Mouse (Mus musculus) olfactory bulb, adult 2 months (tissue): ENCODE results near the gene Gm4307.
"Not testable (repeated sequence)": the region's sequence is repeated elsewhere in the genome, so short reads cannot be mapped to it uniquely, and the experiment has no call there.

Source experiments
- CTCF ChIP-seq: fragments of 200-500 bp; IDR thresholded peaks from 2 replicates; pipeline ENCODE4 v1.5.1; 2012; ENCODE audit warnings: low read depth, mild to moderate bottlenecking, low read length, moderate library complexity; ENCODE audit not compliant: insufficient read depth
- POLR2A ChIP-seq: fragments of 200-500 bp; IDR thresholded peaks from 2 replicates; pipeline ENCODE4 v1.6.1; 2012; ENCODE audit warnings: mild to moderate bottlenecking, low read depth, low read length, moderate library complexity; ENCODE audit not compliant: insufficient read depth

DNA sequence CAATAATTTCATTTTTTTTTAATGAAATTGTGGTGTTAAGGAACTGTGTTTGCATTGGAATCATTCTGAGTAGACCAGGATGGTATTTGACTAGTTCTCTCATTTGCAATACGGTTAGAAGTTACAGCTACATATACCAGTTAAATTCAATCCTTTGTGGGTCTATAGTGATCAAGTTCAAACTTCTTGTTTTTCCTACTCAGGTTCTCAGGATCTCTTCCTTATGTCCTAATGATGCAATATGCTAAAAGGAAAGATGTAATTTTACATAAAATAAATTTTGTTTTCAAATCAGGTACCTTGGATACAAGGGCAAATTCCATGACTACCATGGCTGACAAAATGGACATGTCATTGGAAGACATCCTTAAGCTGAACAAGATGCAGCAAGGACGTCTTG is 25.8 kb upstream of the Gm4307 start, which contains the start of gene Gm4301:
- not testable (repeated sequence) for TF ChIP-seq CTCF, POLR2A
